Mouse (Mus musculus): ENCODE measurements around the gene Tmub1. TPM values are rescaled to one million over a fixed set of nuclear protein-coding genes. Genes with fewer than 3 reads are reported as not detected.
A peak's percentile ranks its signal among the peaks of the same experiment; 100 is the strongest.

Tmub1 gene
- total RNA-seq, 2 experiments from 2014 or later = 30.1 to 31.1 TPM

GRCm38 (mm10) chr5:24455613-24456012 lies 8.0 kb upstream of the Tmub1 start:
- intact Hi-C loops (cut with DNase I) = no loop called here
- DNase-seq = no peak

- intact Hi-C loops (cut with DNase I) = no loop called here
- no peak for DNase-seq
These were observed 7.4 kb upstream of the Tmub1 start for GRCm38 (mm10) chr5:24455076-24455475.

GRCm38 (mm10) chr5:24453985-24454303 lies 6.3 kb upstream of the Tmub1 start:
- no peak for DNase-seq
- intact Hi-C loops (cut with DNase I) = no loop called here

- intact Hi-C loops (cut with DNase I) = no loop called here
- DNase-seq = peak; percentile 83
These were observed 5.8 kb upstream of the Tmub1 start for GRCm38 (mm10) chr5:24453283-24453984.

- no peak for DNase-seq
- intact Hi-C loops (cut with DNase I) = no loop called here
These were observed 5.1 kb upstream of the Tmub1 start for GRCm38 (mm10) chr5:24452691-24453233.

- DNase-seq = no peak
- intact Hi-C loops (cut with DNase I) = no loop called here
These were observed 4.5 kb upstream of the Tmub1 start, which contains the start of gene Agap3 for GRCm38 (mm10) chr5:24452030-24452690. Agap3 (plus strand) TSS chr5:24452177.

- intact Hi-C loops (cut with DNase I) = no loop called here
- DNase-seq = peak; percentile 93
These were observed 3.8 kb upstream of the Tmub1 start for GRCm38 (mm10) chr5:24451264-24452029.

GRCm38 (mm10) chr5:24446630-24447029 lies 1.0 kb downstream of the Tmub1 start:
- no peak for DNase-seq
- intact Hi-C loops (cut with DNase I) = no loop called here

- intact Hi-C loops (cut with DNase I) = no loop called here
- DNase-seq = no peak
These were observed 2.1 kb downstream of the Tmub1 start for GRCm38 (mm10) chr5:24445428-24446080.

GRCm38 (mm10) chr5:24444746-24445427 lies 2.8 kb downstream of the Tmub1 start, which contains the start of gene Fastk:
Fastk (minus strand) TSS chr5:24445287.
- intact Hi-C loops (cut with DNase I) = no loop called here
- DNase-seq = peak; percentile 95

- no peak for DNase-seq
- intact Hi-C loops (cut with DNase I) = no loop called here
These were observed 3.7 kb downstream of the Tmub1 start for GRCm38 (mm10) chr5:24443927-24444326.

GRCm38 (mm10) chr5:24443204-24443603 lies 4.5 kb downstream of the Tmub1 start:
- intact Hi-C loops (cut with DNase I) = no loop called here
- no peak for DNase-seq

GRCm38 (mm10) chr5:24442029-24442428 lies 5.6 kb downstream of the Tmub1 start:
- intact Hi-C loops (cut with DNase I) = no loop called here
- no peak for DNase-seq

- DNase-seq = no peak
- intact Hi-C loops (cut with DNase I) = no loop called here
These were observed 6.5 kb downstream of the Tmub1 start for GRCm38 (mm10) chr5:24441187-24441586.

GRCm38 (mm10) chr5:24433993-24434392 lies 13.7 kb downstream of the Tmub1 start:
- DNase-seq = no peak
- intact Hi-C loops (cut with DNase I) = no loop called here

- no peak for DNase-seq
- intact Hi-C loops (cut with DNase I) = no loop called here
These were observed 19.1 kb downstream of the Tmub1 start for GRCm38 (mm10) chr5:24428596-24428995.

GRCm38 (mm10) chr5:24427981-24428402 lies 19.7 kb downstream of the Tmub1 start:
- peak; percentile 48 for DNase-seq
- intact Hi-C loops (cut with DNase I) = no loop called here

GRCm38 (mm10) chr5:24427285-24427633 lies 20.4 kb downstream of the Tmub1 start:
- no peak for DNase-seq
- intact Hi-C loops (cut with DNase I) = no loop called here

GRCm38 (mm10) chr5:24426556-24427284 lies 20.9 kb downstream of the Tmub1 start:
- intact Hi-C loops (cut with DNase I) = no loop called here

GRCm38 (mm10) chr5:24426037-24426432 lies 21.6 kb downstream of the Tmub1 start:
- no peak for DNase-seq
- intact Hi-C loops (cut with DNase I) = no loop called here

More at GRCm38 (mm10) chr5:24426556-24427284, 20.9 kb downstream of the Tmub1 start:
- DNase-seq = no peak
